Mouse (Mus musculus) lung, postnatal 0 days (tissue): ENCODE data around the gene Dscam. TPM values are rescaled to one million over a fixed set of nuclear protein-coding genes. Genes with fewer than 3 reads are reported as not detected.

Experiments
- ATAC-seq: fragments of 200-750 bp; cut with Nextera tagmentation; 2 replicates; pipeline ENCODE4 v1.8.0; 2017; ENCODE audit warnings: moderate library complexity
- DNase-seq: peaks from one replicate; pipeline ENCODE4 v3.0.0-alpha.2; 2016; ENCODE audit warnings: low spot score
- H3K27ac ChIP-seq: fragments of 300-500 bp; sonication (generic); 2 replicates; pipeline ENCODE4 v1.5.1; 2014; ENCODE audit warnings: antibody characterized with exemption, mild to moderate bottlenecking, low read length, mixed read lengths
- H3K27me3 ChIP-seq: fragments of 300-500 bp; sonication (generic); replicated peaks from 2 replicates; pipeline ENCODE4 v1.6.1; 2014; ENCODE audit warnings: low read length, mixed read lengths; ENCODE audit not compliant: insufficient read depth
- H3K36me3 ChIP-seq: fragments of 300-500 bp; sonication (generic); 2 replicates; pipeline ENCODE4 v1.6.1; 2014; ENCODE audit warnings: low read length, mixed read lengths; ENCODE audit not compliant: insufficient read depth
- H3K4me1 ChIP-seq: fragments of 300-500 bp; sonication (generic); 2 replicates; pipeline ENCODE4 v1.6.1; 2014; ENCODE audit warnings: antibody characterized with exemption, low read depth, low read length, mixed read lengths; ENCODE audit not compliant: insufficient read depth
- H3K4me2 ChIP-seq: fragments of 300-500 bp; sonication (generic); replicated peaks from 2 replicates; pipeline ENCODE4 v1.6.1; 2014; ENCODE audit warnings: low read depth, mild to moderate bottlenecking, low read length, moderate library complexity, mixed read lengths
- H3K4me3 ChIP-seq: fragments of 300-500 bp; sonication (generic); 2 replicates; pipeline ENCODE4 v1.5.1; 2014; ENCODE audit warnings: low read depth, low read length
- H3K9ac ChIP-seq: fragments of 300-500 bp; sonication (generic); replicated peaks from 2 replicates; pipeline ENCODE4 v1.6.1; 2014; ENCODE audit warnings: low read depth, mild to moderate bottlenecking
- H3K9me3 ChIP-seq: fragments of 300-500 bp; sonication (generic); 2 replicates; pipeline ENCODE4 v1.6.1; 2016; ENCODE audit warnings: low read length, mixed read lengths
- CTCF ChIP-seq: IDR thresholded peaks from 2 replicates; pipeline ENCODE4 v1.5.1; 2016; ENCODE audit warnings: antibody characterized with exemption, mild to moderate bottlenecking
- EP300 ChIP-seq: IDR thresholded peaks from 2 replicates; pipeline ENCODE4 v1.6.1; 2016; ENCODE audit warnings: antibody characterized with exemption, mild to moderate bottlenecking, control low read depth
- WGBS: fragments of 180-500 bp; shearing (Covaris S2); extraction: QIAGEN DNeasy Blood & Tissue Kit; methylation state at CpG from one replicate; pipeline ENCODE4 v1.1.7; 2014; 5-methylcytosine and 5-hydroxymethylcytosine counted together
- polyA plus RNA-seq: library from polyadenylated mRNA; unstranded; fragments of >200 nt; fragmentation: Nextera tagmentation; extraction: Ambion mirVana; gene quantifications from 2 replicates; pipeline ENCODE4 v1.2.1, GENCODE M21; 2015

The Dscam gene
- polyA plus RNA-seq, 1 experiment from 2014 or later: not detected

- H3K9ac ChIP-seq: no peak overlapping the region
- TF ChIP-seq CTCF (no peak), EP300 (no peak)
- no peak overlapping the region for H3K27ac ChIP-seq
- DNase-seq: no peak
- no peaks in the 10 kb centered on the region for H3K36me3 ChIP-seq
- H3K27me3 ChIP-seq: no peaks in the 10 kb centered on the region
- no peak overlapping the region for H3K4me3 ChIP-seq
- ATAC-seq: no peak
- H3K4me2 ChIP-seq: no peak overlapping the region
- no peaks in the 10 kb centered on the region for H3K4me1 ChIP-seq
- 58% methylated on average over 5 of the region's 5 CpGs for WGBS
- no peaks in the 10 kb centered on the region for H3K9me3 ChIP-seq
Measured at GRCm38 (mm10) chr16:96659275-96659674, 511.3 kb downstream of the Dscam start.

GRCm38 (mm10) chr16:96655548-96655947, 515.0 kb downstream of the Dscam start:
- WGBS: 81% methylated on average over 4 of the region's 4 CpGs
- Histone ChIP-seq H3K9me3 (no peaks in the 10 kb centered on the region), H3K4me1 (no peaks in the 10 kb centered on the region), H3K27me3 (no peaks in the 10 kb centered on the region), H3K36me3 (no peaks in the 10 kb centered on the region), H3K4me2 (no peak overlapping the region), H3K9ac (no peak overlapping the region), H3K27ac (no peak overlapping the region), H3K4me3 (no peak overlapping the region)
- TF ChIP-seq EP300: no peak
- no peak for TF ChIP-seq CTCF
- DNase-seq: no peak
- no peak for ATAC-seq

- H3K4me2 ChIP-seq: no peak overlapping the region
- no peaks in the 10 kb centered on the region for H3K9me3 ChIP-seq
- H3K4me3 ChIP-seq: no peak overlapping the region
- no peak overlapping the region for H3K9ac ChIP-seq
- H3K27ac ChIP-seq: no peak overlapping the region
- 86% methylated on average over 4 of the region's 4 CpGs for WGBS
- H3K27me3 ChIP-seq: no peaks in the 10 kb centered on the region
- H3K4me1 ChIP-seq: no peaks in the 10 kb centered on the region
- DNase-seq (no peak), ATAC-seq (no peak)
- no peaks in the 10 kb centered on the region for H3K36me3 ChIP-seq
- TF ChIP-seq CTCF: no peak
- no peak for TF ChIP-seq EP300
Measured at GRCm38 (mm10) chr16:96654054-96654453, 516.5 kb downstream of the Dscam start.

- Histone ChIP-seq H3K27ac (no peak overlapping the region), H3K9me3 (no peaks in the 10 kb centered on the region), H3K4me1 (no peaks in the 10 kb centered on the region), H3K4me3 (no peak overlapping the region), H3K36me3 (no peaks in the 10 kb centered on the region), H3K27me3 (no peaks in the 10 kb centered on the region), H3K4me2 (no peak overlapping the region), H3K9ac (no peak overlapping the region)
- ATAC-seq: no peak
- DNase-seq: no peak
- WGBS: 70% methylated on average over 3 of the region's 3 CpGs
- no peak for TF ChIP-seq CTCF
- no peak for TF ChIP-seq EP300
Measured at GRCm38 (mm10) chr16:96651444-96651843, 519.1 kb downstream of the Dscam start.

GRCm38 (mm10) chr16:96640101-96640500, 530.5 kb downstream of the Dscam start:
- no peak overlapping the region for H3K9ac ChIP-seq
- no peaks in the 10 kb centered on the region for H3K27me3 ChIP-seq
- no peak overlapping the region for H3K27ac ChIP-seq
- H3K9me3 ChIP-seq: no peaks in the 10 kb centered on the region
- H3K36me3 ChIP-seq: no peaks in the 10 kb centered on the region
- TF ChIP-seq CTCF (no peak), EP300 (no peak)
- no peaks in the 10 kb centered on the region for H3K4me1 ChIP-seq
- DNase-seq: no peak
- H3K4me2 ChIP-seq: no peak overlapping the region
- no peak for ATAC-seq
- no peak overlapping the region for H3K4me3 ChIP-seq
- WGBS: 60% methylated on average over 3 of the region's 3 CpGs

GRCm38 (mm10) chr16:96635916-96636315, 534.6 kb downstream of the Dscam start:
- no peak for TF ChIP-seq EP300
- no peak for TF ChIP-seq CTCF
- Histone ChIP-seq H3K36me3 (no peaks in the 10 kb centered on the region), H3K4me1 (no peaks in the 10 kb centered on the region), H3K4me3 (no peak overlapping the region), H3K9ac (no peak overlapping the region), H3K27me3 (no peaks in the 10 kb centered on the region), H3K9me3 (no peaks in the 10 kb centered on the region), H3K4me2 (no peak overlapping the region), H3K27ac (no peak overlapping the region)
- ATAC-seq: no peak
- no peak for DNase-seq
- WGBS: 43% methylated on average over 2 of the region's 2 CpGs

GRCm38 (mm10) chr16:96634791-96635143, 535.8 kb downstream of the Dscam start:
- H3K4me3 ChIP-seq: no peak overlapping the region
- no peaks in the 10 kb centered on the region for H3K9me3 ChIP-seq
- ATAC-seq: no peak
- DNase-seq: no peak
- no peak overlapping the region for H3K9ac ChIP-seq
- no peaks in the 10 kb centered on the region for H3K27me3 ChIP-seq
- H3K27ac ChIP-seq: no peak overlapping the region
- H3K4me1 ChIP-seq: no peaks in the 10 kb centered on the region
- H3K4me2 ChIP-seq: no peak overlapping the region
- no peaks in the 10 kb centered on the region for H3K36me3 ChIP-seq
- no peak for TF ChIP-seq EP300
- TF ChIP-seq CTCF: no peak
